Mouse (Mus musculus) kidney, embryonic 15.5 days (tissue): ENCODE measurements around the gene Edem3. TPM values are rescaled to one million over a fixed set of nuclear protein-coding genes. Genes with fewer than 3 reads are reported as not detected.

Source experiments
- ATAC-seq: fragments of 200-750 bp; cut with Nextera tagmentation; replicated peaks from 2 replicates; pipeline ENCODE4 v1.8.0; 2017; ENCODE audit warnings: moderate TSS enrichment; ENCODE audit not compliant: low FRiP score
- H3K27ac ChIP-seq: fragments of 300-500 bp; sonication (generic); 2 replicates; pipeline ENCODE4 v1.5.1; 2015; ENCODE audit warnings: mild to moderate bottlenecking, inconsistent platforms
- H3K27me3 ChIP-seq: fragments of 300-500 bp; sonication (generic); 2 replicates; pipeline ENCODE4 v1.6.1; 2015; ENCODE audit warnings: inconsistent platforms
- H3K36me3 ChIP-seq: fragments of 300-500 bp; sonication (generic); 2 replicates; pipeline ENCODE4 v1.6.1; 2015; ENCODE audit warnings: inconsistent platforms
- H3K4me1 ChIP-seq: fragments of 300-500 bp; sonication (generic); 2 replicates; pipeline ENCODE4 v1.6.1; 2015; ENCODE audit warnings: inconsistent platforms
- H3K4me2 ChIP-seq: fragments of 300-500 bp; sonication (generic); 2 replicates; pipeline ENCODE4 v1.6.1; 2015; ENCODE audit warnings: moderate library complexity, mild to moderate bottlenecking, inconsistent platforms
- H3K4me3 ChIP-seq: fragments of 300-500 bp; sonication (generic); replicated peaks from 2 replicates; pipeline ENCODE4 v1.5.1; 2015; ENCODE audit warnings: mild to moderate bottlenecking, inconsistent platforms
- H3K9ac ChIP-seq: fragments of 300-500 bp; sonication (generic); 2 replicates; pipeline ENCODE4 v1.6.1; 2015; ENCODE audit warnings: mild to moderate bottlenecking, inconsistent platforms
- H3K9me3 ChIP-seq: fragments of 300-500 bp; sonication (generic); replicated peaks from 2 replicates; pipeline ENCODE4 v1.6.1; 2016; ENCODE audit warnings: inconsistent platforms
- WGBS: fragments of 180-500 bp; shearing (Covaris S2); methylation state at CpG from one replicate; pipeline ENCODE4 v1.1.7; 2015; ENCODE audit warnings: mixed read lengths; 5-methylcytosine and 5-hydroxymethylcytosine counted together
- polyA plus RNA-seq: library from polyadenylated mRNA; unstranded; fragments of >200 nt; fragmentation: Nextera tagmentation; extraction: Ambion mirVana; gene quantifications from 2 replicates; pipeline ENCODE4 v1.2.1, GENCODE M21; 2015

Edem3 gene
- polyA plus RNA-seq, 1 experiment from 2014 or later = 15.7 TPM

GRCm38 (mm10) chr1:151753374-151753929 is 1.7 kb upstream of the Edem3 start:
- 0 out of 2 replicates have a peak overlapping the region, but pooled peaks have one; percentile 32 for H3K27ac ChIP-seq
- H3K4me1 ChIP-seq = peaks cover 18% of the 10 kb centered on the region
- peak overlapping the region; percentile 58; the same call in 1 of the 2 replicates for H3K4me2 ChIP-seq
- H3K27me3 ChIP-seq = no peaks in the 10 kb centered on the region
- no peak overlapping the region for H3K9ac ChIP-seq
- no peaks in the 10 kb centered on the region for H3K9me3 ChIP-seq
- 72% methylated on average over 8 of the region's 8 CpGs for WGBS
- no peak for ATAC-seq
- H3K4me3 ChIP-seq = peak overlapping the region; percentile 86; the same call in 1 of the 2 replicates
- H3K36me3 ChIP-seq = no peaks in the 10 kb centered on the region

- no peaks in the 10 kb centered on the region for H3K27me3 ChIP-seq
- no peaks in the 10 kb centered on the region for H3K9me3 ChIP-seq
- H3K4me2 ChIP-seq = peak overlapping the region; percentile 58
- peak overlapping the region; percentile 86 for H3K4me3 ChIP-seq
- H3K4me1 ChIP-seq = peaks cover 18% of the 10 kb centered on the region
- H3K36me3 ChIP-seq = no peaks in the 10 kb centered on the region
- H3K27ac ChIP-seq = peak overlapping the region; percentile 32; the same call in 1 of the 2 replicates
- 49% methylated on average over 10 of the region's 10 CpGs for WGBS
- no peak for ATAC-seq
- 0 out of 2 replicates have a peak overlapping the region, but pooled peaks have one; percentile 11 for H3K9ac ChIP-seq
These were observed 1.1 kb upstream of the Edem3 start for GRCm38 (mm10) chr1:151754028-151754489.

- ATAC-seq = no peak
- WGBS = 5% methylated on average over 36 of the region's 36 CpGs
- no peaks in the 10 kb centered on the region for H3K27me3 ChIP-seq
- peaks cover 4% of the 10 kb centered on the region for H3K36me3 ChIP-seq
- peaks cover 18% of the 10 kb centered on the region for H3K4me1 ChIP-seq
- H3K9me3 ChIP-seq = no peaks in the 10 kb centered on the region
- H3K4me2 ChIP-seq = peak overlapping the region; percentile 79
- peak overlapping the region; percentile 65 for H3K9ac ChIP-seq
- peak overlapping the region; percentile 85 for H3K27ac ChIP-seq
- peak overlapping the region; percentile 86 for H3K4me3 ChIP-seq
These were observed 671 bp downstream of the Edem3 start for GRCm38 (mm10) chr1:151755660-151756424.

- Histone ChIP-seq H3K9ac (peak overlapping the region; percentile 65; the same call in 1 of the 2 replicates), H3K9me3 (no peaks in the 10 kb centered on the region), H3K4me1 (peaks cover 18% of the 10 kb centered on the region), H3K36me3 (peaks cover 9% of the 10 kb centered on the region), H3K4me3 (peak overlapping the region; percentile 86), H3K27me3 (no peaks in the 10 kb centered on the region), H3K4me2 (peak overlapping the region; percentile 79), H3K27ac (no peak overlapping the region)
- no peak for ATAC-seq
- WGBS = 26% methylated on average over 1 of the region's 1 CpGs
These were observed 1.2 kb downstream of the Edem3 start for GRCm38 (mm10) chr1:151756425-151756728.

GRCm38 (mm10) chr1:151758301-151758700 is 3.1 kb downstream of the Edem3 start:
- H3K27ac ChIP-seq = no peak overlapping the region

GRCm38 (mm10) chr1:151758991-151759390 is 3.8 kb downstream of the Edem3 start:
- WGBS = 56% methylated on average over 2 of the region's 2 CpGs
- ATAC-seq = no peak
- no peak overlapping the region for H3K9ac ChIP-seq
- peaks cover 22% of the 10 kb centered on the region for H3K36me3 ChIP-seq
- no peak overlapping the region for H3K4me3 ChIP-seq
- H3K4me2 ChIP-seq = no peak overlapping the region
- H3K27ac ChIP-seq = no peak overlapping the region
- peaks cover 13% of the 10 kb centered on the region for H3K4me1 ChIP-seq
- H3K9me3 ChIP-seq = no peaks in the 10 kb centered on the region
- no peaks in the 10 kb centered on the region for H3K27me3 ChIP-seq

More at GRCm38 (mm10) chr1:151758301-151758700, 3.1 kb downstream of the Edem3 start:
- no peak for ATAC-seq
- H3K27me3 ChIP-seq = no peaks in the 10 kb centered on the region
- H3K4me1 ChIP-seq = peaks cover 18% of the 10 kb centered on the region
- no peak overlapping the region for H3K4me3 ChIP-seq
- H3K36me3 ChIP-seq = peaks cover 22% of the 10 kb centered on the region
- no peaks in the 10 kb centered on the region for H3K9me3 ChIP-seq
- 76% methylated on average over 6 of the region's 6 CpGs for WGBS
- no peak overlapping the region for H3K9ac ChIP-seq
- no peak overlapping the region for H3K4me2 ChIP-seq

GRCm38 (mm10) chr1:151764236-151764635 is 9.1 kb downstream of the Edem3 start:
- Histone ChIP-seq H3K27me3 (no peaks in the 10 kb centered on the region), H3K4me2 (no peak overlapping the region), H3K4me1 (no peaks in the 10 kb centered on the region), H3K36me3 (peaks cover 22% of the 10 kb centered on the region), H3K27ac (no peak overlapping the region), H3K9me3 (no peaks in the 10 kb centered on the region), H3K4me3 (no peak overlapping the region), H3K9ac (no peak overlapping the region)
- no peak for ATAC-seq
- WGBS = 73% methylated on average over 3 of the region's 3 CpGs

GRCm38 (mm10) chr1:151766166-151766565 is 11.0 kb downstream of the Edem3 start:
- no peak for ATAC-seq
- Histone ChIP-seq H3K9me3 (no peaks in the 10 kb centered on the region), H3K36me3 (peaks cover 21% of the 10 kb centered on the region), H3K4me1 (no peaks in the 10 kb centered on the region), H3K9ac (no peak overlapping the region), H3K27me3 (no peaks in the 10 kb centered on the region), H3K4me2 (no peak overlapping the region), H3K27ac (no peak overlapping the region), H3K4me3 (no peak overlapping the region)
- 82% methylated on average over 2 of the region's 2 CpGs for whole genome bisulfite sequencing

GRCm38 (mm10) chr1:151766976-151767654 is 11.9 kb downstream of the Edem3 start:
- no peak overlapping the region for H3K27ac ChIP-seq
- 92% methylated on average over 3 of the region's 3 CpGs for WGBS
- no peaks in the 10 kb centered on the region for H3K27me3 ChIP-seq
- H3K4me2 ChIP-seq = no peak overlapping the region
- H3K9me3 ChIP-seq = no peaks in the 10 kb centered on the region
- no peak overlapping the region for H3K4me3 ChIP-seq
- ATAC-seq = no peak
- no peak overlapping the region for H3K9ac ChIP-seq
- peaks cover 20% of the 10 kb centered on the region for H3K36me3 ChIP-seq
- no peaks in the 10 kb centered on the region for H3K4me1 ChIP-seq

- WGBS = 85% methylated on average over 3 of the region's 3 CpGs
These were observed 14.2 kb downstream of the Edem3 start for GRCm38 (mm10) chr1:151769200-151769913.

GRCm38 (mm10) chr1:151777616-151778015 is 22.4 kb downstream of the Edem3 start:
- H3K9me3 ChIP-seq = no peaks in the 10 kb centered on the region
- H3K27me3 ChIP-seq = no peaks in the 10 kb centered on the region
- H3K36me3 ChIP-seq = peaks cover 68% of the 10 kb centered on the region
- no peaks in the 10 kb centered on the region for H3K4me1 ChIP-seq
- H3K27ac ChIP-seq = no peak overlapping the region
- no peak overlapping the region for H3K4me3 ChIP-seq
- no peak overlapping the region for H3K4me2 ChIP-seq
- no peak overlapping the region for H3K9ac ChIP-seq
- no peak for ATAC-seq
- WGBS = 94% methylated on average over 2 of the region's 2 CpGs

More at GRCm38 (mm10) chr1:151769200-151769913, 14.2 kb downstream of the Edem3 start:
- Histone ChIP-seq H3K9ac (no peak overlapping the region), H3K36me3 (peaks cover 29% of the 10 kb centered on the region), H3K4me3 (no peak overlapping the region), H3K4me2 (no peak overlapping the region), H3K27me3 (no peaks in the 10 kb centered on the region), H3K27ac (no peak overlapping the region), H3K9me3 (no peaks in the 10 kb centered on the region), H3K4me1 (no peaks in the 10 kb centered on the region)
- no peak for ATAC-seq
